Mouse (Mus musculus) myocyte (in vitro differentiated cells): ENCODE measurements at regions not wholly inside any gene's neighbourhood (a gene's known extent, or its start where the extent isn't known, plus 50 kb on each side); places are given as distances from the start of the nearest gene placed in this dataset.

Experiments used
- H3K27me3 ChIP-seq: one replicate; pipeline ENCODE4 v1.6.1; 2011; ENCODE audit not compliant: control insufficient read depth, insufficient read depth, insufficient read length
- H3K36me3 ChIP-seq: one replicate; pipeline ENCODE4 v1.6.1; 2011; ENCODE audit not compliant: control insufficient read depth, insufficient read depth
- H3K4me2 ChIP-seq: one replicate; pipeline ENCODE4 v1.6.1; 2011; ENCODE audit warnings: low read depth, control low read depth
- H3K4me3 ChIP-seq: one replicate; pipeline ENCODE4 v1.5.1; 2011; ENCODE audit warnings: mild to moderate bottlenecking, control low read depth, moderate library complexity
- H3K79me2 ChIP-seq: one replicate; pipeline ENCODE4 v1.6.1; 2011; ENCODE audit not compliant: control insufficient read depth, insufficient read depth
- H3ac ChIP-seq: one replicate; pipeline ENCODE4 v1.6.1; 2011; ENCODE audit not compliant: control insufficient read depth, insufficient read length
- CEBPB ChIP-seq: IDR thresholded peaks from 2 replicates; pipeline ENCODE4 v1.6.1; 2011; ENCODE audit warnings: mild to moderate bottlenecking, moderate library complexity; ENCODE audit not compliant: poor library complexity, insufficient read depth, severe bottlenecking
- E2F4 ChIP-seq: IDR thresholded peaks from one replicate; pipeline ENCODE4 v1.6.1; 2011; ENCODE audit warnings: mild to moderate bottlenecking, control low read depth, moderate library complexity; ENCODE audit not compliant: insufficient read depth
- MAX ChIP-seq: IDR thresholded peaks from one replicate; pipeline ENCODE4 v1.6.1; 2011; ENCODE audit warnings: low read depth, mild to moderate bottlenecking, control low read depth
- MYOD1 ChIP-seq, 3 experiments: IDR thresholded peaks; one replicate each; pipeline ENCODE4 v1.6.1; 2011; ENCODE audit warnings: control low read depth in 2 of 3, low read depth in 2 of 3, mild to moderate bottlenecking in 2 of 3, moderate library complexity in 1 of 3; ENCODE audit not compliant: insufficient read length in 2 of 3, control insufficient read depth in 1 of 3
- MYOG ChIP-seq, 3 experiments: IDR thresholded peaks; one replicate each; pipeline ENCODE4 v1.6.1; 2011; ENCODE audit warnings: control low read depth in 2 of 3, low read depth in 2 of 3, mild to moderate bottlenecking in 2 of 3; ENCODE audit not compliant: insufficient read length in 2 of 3, control insufficient read depth in 1 of 3, insufficient read depth in 1 of 3
- POLR2A ChIP-seq: IDR thresholded peaks from one replicate; pipeline ENCODE4 v1.6.1; 2011; ENCODE audit warnings: low read depth, mild to moderate bottlenecking, control low read depth, moderate library complexity; ENCODE audit not compliant: insufficient read length
- POLR2AphosphoS2 ChIP-seq: IDR thresholded peaks from one replicate; pipeline ENCODE4 v1.6.1; 2011; ENCODE audit warnings: low read depth, control low read depth; ENCODE audit not compliant: insufficient read length
- REST ChIP-seq: IDR thresholded peaks from one replicate; pipeline ENCODE4 v1.6.1; 2011; ENCODE audit warnings: mild to moderate bottlenecking, control low read depth, moderate library complexity; ENCODE audit not compliant: insufficient read depth, insufficient read length
- SRF ChIP-seq: IDR thresholded peaks from one replicate; pipeline ENCODE4 v1.6.1; 2011; ENCODE audit warnings: low read depth; ENCODE audit not compliant: control insufficient read depth, insufficient read length
- TCF12 ChIP-seq: IDR thresholded peaks from one replicate; pipeline ENCODE4 v1.6.1; 2011; ENCODE audit warnings: mild to moderate bottlenecking, control low read depth; ENCODE audit not compliant: poor library complexity, insufficient read depth, severe bottlenecking
- TCF3 ChIP-seq: IDR thresholded peaks from one replicate; pipeline ENCODE4 v1.6.1; 2011; ENCODE audit warnings: low read depth, control low read depth; ENCODE audit not compliant: insufficient read length
- USF1 ChIP-seq: IDR thresholded peaks from one replicate; pipeline ENCODE4 v1.6.1; 2011; ENCODE audit warnings: low read depth, mild to moderate bottlenecking, control low read depth, moderate library complexity

- Histone ChIP-seq H3K4me3 (no peak overlapping the region), H3ac (no peak overlapping the region), H3K4me2 (no peak overlapping the region), H3K27me3 (no peaks in the 10 kb centered on the region), H3K36me3 (no peaks in the 10 kb centered on the region), H3K79me2 (no peaks in the 10 kb centered on the region)
- no peak for TF ChIP-seq E2F4
Observed at GRCm38 (mm10) chr1:71731011-71731410, 78.0 kb upstream of the Fn1 start.

- H3K36me3 ChIP-seq, result no peaks in the 10 kb centered on the region
- TF ChIP-seq MYOD1 (IDR thresholded peaks at IDR 0.05; ENCODE audit: control insufficient read depth in 1 of 3, insufficient read length in 2 of 3, low read depth in 2 of 3) (no peak), TCF12 (no peak), TCF3 (no peak), USF1 (no peak), CEBPB (no peak), E2F4 (no peak), REST (no peak), MAX (no peak), SRF (no peak), POLR2AphosphoS2 (no peak), POLR2A (no peak), MYOG (IDR thresholded peaks at IDR 0.05; ENCODE audit: control insufficient read depth in 1 of 3, insufficient read depth in 1 of 3, insufficient read length in 2 of 3, low read depth in 2 of 3) (no peak)
- no peaks in the 10 kb centered on the region for H3K27me3 ChIP-seq
- no peaks in the 10 kb centered on the region for H3K79me2 ChIP-seq
- no peak overlapping the region for H3K4me3 ChIP-seq
- no peak overlapping the region for H3K4me2 ChIP-seq
- no peak overlapping the region for H3ac ChIP-seq
Observed at GRCm38 (mm10) chr1:71728852-71729347, 75.9 kb upstream of the Fn1 start.

- H3K36me3 ChIP-seq, result no peaks in the 10 kb centered on the region
- no peak overlapping the region for H3ac ChIP-seq
- no peak overlapping the region for H3K4me2 ChIP-seq
- H3K4me3 ChIP-seq, result no peak overlapping the region
- no peak for TF ChIP-seq TCF12
- no peak for TF ChIP-seq MYOG (IDR thresholded peaks at IDR 0.05; ENCODE audit: control insufficient read depth in 1 of 3, insufficient read depth in 1 of 3, insufficient read length in 2 of 3, low read depth in 2 of 3)
- no peak for TF ChIP-seq MAX
- no peak for TF ChIP-seq POLR2AphosphoS2
- no peak for TF ChIP-seq MYOD1 (IDR thresholded peaks at IDR 0.05; ENCODE audit: control insufficient read depth in 1 of 3, insufficient read length in 2 of 3, low read depth in 2 of 3)
- no peak for TF ChIP-seq SRF
- TF ChIP-seq USF1, result no peak
- TF ChIP-seq TCF3, result no peak
- TF ChIP-seq E2F4, result no peak
- no peak for TF ChIP-seq REST
- TF ChIP-seq CEBPB, result no peak
- no peak for TF ChIP-seq POLR2A
- no peaks in the 10 kb centered on the region for H3K79me2 ChIP-seq
- no peaks in the 10 kb centered on the region for H3K27me3 ChIP-seq
Observed at GRCm38 (mm10) chr1:71723816-71724215, 70.8 kb upstream of the Fn1 start.

GRCm38 (mm10) chr1:71723039-71723397, 70.0 kb upstream of the Fn1 start:
- Histone ChIP-seq H3K36me3 (no peaks in the 10 kb centered on the region), H3K79me2 (no peaks in the 10 kb centered on the region), H3K4me2 (no peak overlapping the region), H3ac (no peak overlapping the region), H3K27me3 (no peaks in the 10 kb centered on the region), H3K4me3 (no peak overlapping the region)
- TF ChIP-seq USF1 (no peak), MYOG (IDR thresholded peaks at IDR 0.05; ENCODE audit: control insufficient read depth in 1 of 3, insufficient read depth in 1 of 3, insufficient read length in 2 of 3, low read depth in 2 of 3) (no peak), POLR2AphosphoS2 (no peak), POLR2A (no peak), CEBPB (no peak), MYOD1 (IDR thresholded peaks at IDR 0.05; ENCODE audit: control insufficient read depth in 1 of 3, insufficient read length in 2 of 3, low read depth in 2 of 3) (no peak), MAX (no peak), REST (no peak), SRF (no peak), E2F4 (no peak), TCF12 (no peak)

GRCm38 (mm10) chr1:71722211-71723038, 69.4 kb upstream of the Fn1 start:
- H3K4me2 ChIP-seq, result no peak overlapping the region
- no peak overlapping the region for H3ac ChIP-seq
- H3K36me3 ChIP-seq, result no peaks in the 10 kb centered on the region
- no peaks in the 10 kb centered on the region for H3K79me2 ChIP-seq
- no peak for TF ChIP-seq POLR2A
- no peak for TF ChIP-seq E2F4
- TF ChIP-seq MYOD1 (IDR thresholded peaks at IDR 0.05; ENCODE audit: control insufficient read depth in 1 of 3, insufficient read length in 2 of 3, low read depth in 2 of 3), result no peak
- no peak for TF ChIP-seq USF1
- TF ChIP-seq MYOG (IDR thresholded peaks at IDR 0.05; ENCODE audit: control insufficient read depth in 1 of 3, insufficient read depth in 1 of 3, insufficient read length in 2 of 3, low read depth in 2 of 3), result no peak
- no peak for TF ChIP-seq REST
- TF ChIP-seq TCF12, result no peak
- TF ChIP-seq CEBPB, result no peak
- no peak for TF ChIP-seq SRF
- no peaks in the 10 kb centered on the region for H3K27me3 ChIP-seq
- H3K4me3 ChIP-seq, result no peak overlapping the region
